Mouse (Mus musculus) brain, embryonic 18.5 days (tissue): ENCODE measurements around the gene Rint1.

ENCODE experiments used
- DNase-seq: peaks from one replicate; pipeline ENCODE4 v3.0.0-alpha.2; 2012; ENCODE audit warnings: low read depth, low spot score

Gene Rint1

DNA sequence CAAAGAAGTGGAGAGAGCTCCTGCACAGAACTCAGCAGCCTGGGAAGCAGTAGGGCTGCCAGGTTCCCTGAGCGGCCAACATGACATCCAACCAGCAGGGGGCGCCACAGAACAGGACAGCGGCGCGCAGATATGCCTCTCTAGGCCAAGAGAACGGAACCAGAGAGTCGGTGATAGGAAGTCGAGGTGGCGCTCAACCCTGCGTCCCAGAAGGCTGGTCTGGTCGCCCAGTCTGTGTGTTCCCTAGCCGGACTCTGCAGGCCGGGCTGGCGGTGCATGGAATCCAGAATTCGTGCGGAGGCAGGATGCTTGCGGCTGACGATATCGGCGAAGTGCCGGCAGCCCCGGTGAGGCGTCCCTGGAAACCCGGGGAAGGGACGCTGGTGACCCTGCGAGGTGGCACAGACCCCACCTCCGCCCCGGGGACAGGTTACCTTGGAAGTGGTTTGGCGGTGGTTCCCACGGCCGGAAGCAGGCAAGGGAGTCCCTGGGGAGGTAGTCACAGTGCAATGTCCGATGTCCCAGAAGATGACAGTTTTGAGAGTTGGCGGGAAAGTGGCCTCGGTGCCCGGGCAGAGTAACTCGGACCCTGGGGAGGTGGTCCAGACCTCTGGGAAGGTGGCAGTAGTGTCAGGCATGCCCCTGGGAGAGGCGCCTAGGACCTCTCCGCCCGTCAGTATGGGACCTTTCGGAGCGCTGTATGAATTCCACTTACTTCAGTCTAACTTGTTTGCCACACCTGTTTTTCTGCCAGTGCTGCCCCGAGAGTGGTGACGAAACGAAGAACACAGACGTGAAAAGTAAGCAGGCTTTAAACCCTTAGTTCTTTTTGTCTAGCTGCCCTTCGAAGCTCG is at the start of gene Rint1:
Gene Rint1 (plus strand): TSS at position 176 of the 854 bp plus-strand sequence.
- peak; percentile 73 for DNase-seq

DNA sequence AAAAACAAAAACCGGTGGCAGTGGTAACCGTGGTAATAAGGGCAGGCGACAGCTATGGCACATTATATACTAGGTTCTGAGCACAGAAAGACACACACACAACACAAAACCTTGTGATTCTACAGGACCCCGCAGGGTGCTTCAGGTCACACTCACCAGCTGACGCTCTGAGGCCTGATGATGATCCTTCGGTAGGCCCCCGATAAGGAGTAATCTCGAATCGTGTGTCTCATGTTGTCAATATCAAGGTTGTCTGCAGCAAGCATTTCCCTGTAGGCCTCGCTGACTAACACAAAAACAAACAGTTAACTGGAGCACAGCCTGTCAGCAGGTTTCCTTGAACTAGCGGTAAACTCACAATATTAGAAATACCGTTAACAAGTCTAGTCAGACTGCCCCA is 44.2 kb upstream of the Rint1 start:
- no peak for DNase-seq

DNA sequence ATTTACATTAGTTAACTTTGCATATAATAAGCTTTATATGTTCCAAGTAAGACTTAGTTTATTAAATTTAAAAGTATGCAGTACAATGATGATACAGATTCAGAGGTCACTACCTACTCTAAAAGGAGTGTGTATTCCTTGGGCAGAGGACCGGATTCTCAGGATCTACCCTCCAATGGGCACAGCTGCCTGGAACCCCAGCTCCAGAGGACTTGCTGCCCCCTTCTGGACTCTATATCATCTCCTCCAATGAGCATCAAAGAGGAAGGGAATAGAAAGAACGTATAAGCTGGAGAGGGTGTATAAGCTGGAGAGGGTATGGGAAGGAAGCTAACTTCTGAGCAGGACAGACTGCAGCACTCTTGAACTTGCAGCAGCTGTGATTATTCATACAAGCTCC is 37.6 kb upstream of the Rint1 start:
- no peak for DNase-seq

DNA sequence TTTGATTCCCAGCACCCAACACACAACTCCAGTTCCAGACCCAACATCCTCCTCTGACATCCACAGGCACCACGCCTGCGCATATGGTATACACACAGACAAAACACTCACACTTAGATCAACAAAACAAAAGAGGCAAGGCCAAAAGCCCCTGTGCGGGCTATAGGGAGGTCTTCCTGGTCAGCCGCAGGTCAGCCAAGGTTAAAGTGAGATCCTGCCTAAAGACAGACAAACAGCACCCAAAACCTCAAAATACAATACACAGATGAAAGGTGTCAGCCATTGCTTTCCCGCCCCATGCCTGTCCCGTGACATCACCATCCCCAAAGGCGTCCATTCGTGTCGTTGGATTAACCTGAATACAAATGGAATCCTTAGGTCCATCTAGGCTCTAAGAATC is 31.9 kb upstream of the Rint1 start:
- no peak for DNase-seq

DNA sequence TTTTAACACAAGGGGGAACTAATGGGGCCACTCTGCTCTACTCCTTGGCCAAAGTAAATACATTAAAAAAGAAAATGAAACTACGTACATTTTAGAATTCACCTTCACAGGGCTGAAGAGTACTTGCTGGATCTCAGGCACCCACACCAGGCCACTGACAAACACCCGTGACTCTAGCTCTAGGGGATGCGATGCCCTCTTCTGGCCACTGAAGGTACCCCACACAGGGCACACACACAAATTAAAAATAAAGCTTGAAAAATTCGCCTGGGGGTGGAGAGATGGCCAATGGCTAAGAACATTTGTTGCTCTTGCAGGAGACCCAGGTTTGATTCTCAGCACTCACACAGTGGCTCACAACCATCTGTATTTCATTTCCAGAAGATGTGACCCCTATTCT is 31.1 kb upstream of the Rint1 start:
- no peak for DNase-seq

DNA sequence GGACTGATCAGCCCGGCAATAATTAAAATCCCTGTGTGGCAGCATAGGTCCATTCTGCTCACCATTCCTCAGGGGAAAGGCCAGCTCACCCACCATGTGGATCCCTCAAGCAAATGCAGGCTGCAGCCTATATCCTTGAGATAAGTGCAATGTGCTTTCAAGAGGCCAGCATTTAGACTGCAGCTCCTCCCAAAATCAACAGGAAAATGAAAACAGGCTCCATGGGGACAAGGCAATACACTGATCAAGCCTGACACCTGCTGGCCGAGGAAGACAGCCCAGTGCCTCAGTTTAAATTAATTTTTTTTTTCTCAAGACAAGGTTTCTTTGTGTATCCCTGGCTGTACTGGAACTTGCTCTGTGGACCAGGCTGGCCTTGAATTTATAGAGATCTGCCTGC is 28.9 kb upstream of the Rint1 start:
- DNase-seq = no peak

DNA sequence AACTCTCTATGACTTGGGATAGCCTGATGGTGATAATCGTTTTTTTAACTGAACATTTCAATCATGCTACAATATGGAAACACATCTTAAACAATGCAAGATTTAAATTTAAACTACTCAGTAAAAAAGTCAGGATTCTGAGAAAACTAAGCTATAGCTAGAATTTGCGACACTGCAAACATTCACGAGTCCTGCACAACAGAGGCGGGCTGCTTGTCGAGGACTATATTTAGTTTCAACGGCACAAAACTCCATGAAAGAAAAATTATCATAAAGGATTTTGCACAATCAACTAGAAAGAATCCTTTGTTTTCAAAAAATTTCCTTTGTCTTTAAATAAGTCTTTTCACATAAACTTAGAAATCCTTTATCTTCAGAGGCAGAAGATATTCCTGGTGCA is 25.0 kb upstream of the Rint1 start:
- DNase-seq = no peak

DNA sequence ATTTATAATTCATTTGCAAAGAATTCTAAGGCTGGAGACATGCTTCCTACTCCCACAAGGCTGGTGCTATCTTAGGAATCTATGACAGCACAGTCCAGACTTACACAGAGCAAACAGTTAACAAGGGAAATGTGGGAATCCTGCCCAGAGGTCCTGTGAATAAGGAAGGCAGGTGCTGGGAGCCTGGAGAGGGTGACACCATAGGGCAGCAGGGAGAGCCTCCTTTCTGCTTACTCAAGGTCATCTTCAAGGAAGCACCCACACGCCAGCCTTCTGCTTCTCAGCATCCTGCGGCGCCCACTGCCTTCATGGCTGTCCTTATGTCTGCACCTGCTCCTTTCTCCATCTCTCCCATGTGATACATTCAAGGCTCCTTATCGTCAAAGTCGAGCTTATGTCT is 23.0 kb upstream of the Rint1 start:
- no peak for DNase-seq

DNA sequence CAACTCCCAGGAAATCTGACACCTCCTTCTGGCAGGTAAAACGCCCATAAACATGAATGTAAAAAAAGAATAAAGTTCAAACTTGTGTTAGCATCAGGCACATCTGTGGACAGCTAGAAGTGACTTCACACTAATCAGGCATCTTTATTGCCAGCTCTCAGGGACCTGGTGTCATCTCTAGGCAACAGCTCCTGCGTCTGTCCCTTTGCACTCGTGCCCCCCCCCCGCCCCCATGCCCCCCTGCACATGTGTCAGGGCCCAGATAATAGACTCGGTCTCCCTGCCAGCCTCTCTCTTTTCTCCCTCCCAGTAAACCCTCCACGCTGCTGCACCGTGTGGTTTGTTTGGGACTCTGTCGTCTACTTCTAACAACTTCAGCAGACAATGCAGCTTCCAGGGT is 16.4 kb upstream of the Rint1 start:
- no peak for DNase-seq

DNA sequence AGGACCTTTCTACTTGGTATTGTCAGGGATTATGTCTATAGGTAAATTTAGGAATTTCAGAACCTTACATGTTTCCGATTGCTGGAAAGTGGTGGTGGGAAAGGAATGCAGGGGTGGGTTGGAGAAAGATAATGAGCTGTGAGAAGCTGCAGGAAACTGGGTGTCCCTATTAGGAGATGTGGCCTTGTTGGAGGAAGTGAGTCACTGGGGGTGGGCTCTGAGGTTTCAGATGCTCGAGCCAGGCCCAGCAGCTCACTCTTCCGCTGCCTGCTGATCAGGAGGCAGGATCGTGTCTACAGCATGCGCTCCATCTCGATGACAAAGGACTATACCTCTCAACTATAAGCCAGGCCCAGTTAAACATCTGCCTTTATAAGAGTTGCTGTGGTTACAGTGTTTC is 13.3 kb upstream of the Rint1 start:
- no peak for DNase-seq

DNA sequence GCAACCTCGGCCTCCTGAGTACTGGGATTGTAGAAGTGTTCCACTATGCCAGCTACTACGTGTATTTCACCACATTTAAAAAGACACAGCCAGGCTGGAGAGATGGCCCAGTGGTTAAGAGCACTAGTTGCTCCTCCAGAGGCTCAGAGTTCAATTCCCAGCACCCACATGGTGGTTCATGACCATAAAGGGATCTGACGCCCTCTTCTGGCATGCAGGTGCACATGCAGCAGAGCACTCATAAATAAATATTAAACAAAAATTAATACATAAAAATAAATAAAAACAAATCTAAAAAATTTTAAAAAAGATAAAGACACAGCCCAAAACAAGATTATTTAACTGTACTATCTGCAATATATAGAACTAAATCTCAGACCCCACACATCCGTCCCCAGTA is 7.0 kb upstream of the Rint1 start:
- DNase-seq = no peak

DNA sequence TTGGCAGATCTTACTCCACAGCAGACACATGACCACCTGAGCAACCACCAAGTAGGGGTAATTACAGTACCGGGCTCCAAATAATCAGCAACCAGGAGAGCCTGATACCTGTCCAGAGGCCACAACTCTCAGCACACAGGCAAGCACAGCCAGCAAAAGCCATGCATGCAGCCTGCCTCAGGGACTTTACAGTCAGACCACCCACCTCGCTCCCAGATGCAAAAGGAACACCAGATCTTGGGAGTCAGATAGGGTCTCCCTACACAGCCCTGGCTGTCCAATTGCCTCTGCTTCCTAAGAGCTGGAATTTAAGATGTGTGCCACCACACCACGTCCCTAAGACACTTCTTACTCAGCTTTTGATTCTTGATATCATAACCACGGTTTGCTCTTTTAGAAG is 6.3 kb upstream of the Rint1 start:
- DNase-seq = no peak

DNA sequence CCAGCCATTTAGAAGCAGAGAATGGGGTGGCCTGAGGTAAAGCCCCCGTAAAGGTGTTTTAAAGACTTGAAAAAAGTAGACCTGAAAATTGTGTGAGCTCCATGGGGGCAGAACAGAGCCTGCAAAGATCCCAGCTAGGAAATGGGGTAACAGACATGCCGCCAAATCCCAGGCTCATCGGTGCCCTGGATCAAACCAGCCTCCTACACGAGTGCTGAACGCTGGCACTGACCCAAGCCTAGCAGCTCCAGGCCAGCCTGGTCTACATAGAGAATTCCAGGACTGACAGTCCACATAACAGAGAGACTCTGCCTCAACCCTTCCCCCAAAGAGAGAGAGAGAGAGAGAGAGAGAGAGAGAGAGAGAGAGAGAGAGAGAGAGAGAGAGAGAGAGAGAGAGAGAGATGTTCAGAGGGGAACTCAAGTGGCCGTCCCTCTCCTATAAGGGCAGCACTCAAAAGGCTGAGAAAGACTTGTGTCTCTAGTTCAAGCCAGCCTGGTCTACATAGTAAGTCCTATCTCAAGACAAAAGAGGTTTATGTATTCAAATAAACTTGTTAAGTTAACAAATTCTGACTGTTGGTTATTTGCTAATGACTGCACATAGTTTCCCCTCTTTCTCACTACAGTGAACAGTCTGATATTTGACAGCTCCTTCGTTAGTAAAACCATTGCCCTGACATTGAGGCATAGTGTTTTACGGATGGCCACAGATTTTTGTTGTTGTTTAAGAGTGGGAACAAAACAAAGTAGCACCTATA is 5.3 kb upstream of the Rint1 start:
- no peak for DNase-seq

DNA sequence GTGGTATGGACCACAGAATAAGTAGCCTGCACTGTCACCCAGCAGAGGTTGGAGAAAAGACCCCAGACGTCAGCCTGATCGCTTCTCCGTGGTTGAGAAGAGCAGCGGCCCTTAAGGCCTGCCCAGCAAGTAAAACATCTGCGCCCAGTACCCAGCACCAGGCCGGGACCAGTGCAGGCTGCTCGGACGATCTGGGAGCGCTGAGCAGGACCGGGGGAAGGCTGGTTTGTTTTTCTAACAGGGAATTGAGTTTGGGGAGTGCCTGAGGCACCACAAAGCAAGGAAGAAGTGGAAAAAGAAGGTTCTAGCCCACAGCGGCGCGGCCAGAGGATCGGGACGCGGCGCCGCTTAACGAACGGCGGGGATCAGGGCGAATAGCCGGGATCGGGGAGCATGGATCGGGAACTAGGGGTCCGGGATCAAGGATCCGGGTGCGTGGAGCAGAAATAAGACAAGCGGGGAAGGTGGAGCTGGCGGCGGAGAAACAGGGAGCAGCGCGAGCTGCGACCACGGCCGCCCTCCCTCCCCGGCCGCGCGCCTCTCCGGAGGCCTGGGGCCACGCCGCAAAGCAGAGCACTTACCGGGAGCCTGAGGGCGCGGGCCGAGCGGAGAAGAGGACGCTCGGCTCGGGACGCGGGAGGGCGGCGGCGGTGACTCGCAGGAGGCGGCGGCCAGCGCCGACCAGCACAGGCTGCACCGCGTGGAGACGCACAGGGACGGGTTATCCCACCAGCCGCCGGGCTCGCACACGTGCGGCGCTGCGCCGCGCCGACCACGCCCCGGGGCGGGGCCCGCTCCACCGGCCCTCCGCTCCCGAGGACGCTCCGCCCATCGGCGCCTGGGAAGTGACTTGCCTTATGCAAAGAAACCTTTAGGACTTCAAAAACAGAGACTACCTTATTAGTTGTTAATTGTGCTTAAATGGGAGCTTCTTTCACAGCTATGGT is 4.3 kb upstream of the Rint1 start, which contains the start of gene Pus7:
Gene Pus7 (minus strand): TSS at position 781 of the 947 bp plus-strand sequence.
- peak; percentile 57 for DNase-seq

DNA sequence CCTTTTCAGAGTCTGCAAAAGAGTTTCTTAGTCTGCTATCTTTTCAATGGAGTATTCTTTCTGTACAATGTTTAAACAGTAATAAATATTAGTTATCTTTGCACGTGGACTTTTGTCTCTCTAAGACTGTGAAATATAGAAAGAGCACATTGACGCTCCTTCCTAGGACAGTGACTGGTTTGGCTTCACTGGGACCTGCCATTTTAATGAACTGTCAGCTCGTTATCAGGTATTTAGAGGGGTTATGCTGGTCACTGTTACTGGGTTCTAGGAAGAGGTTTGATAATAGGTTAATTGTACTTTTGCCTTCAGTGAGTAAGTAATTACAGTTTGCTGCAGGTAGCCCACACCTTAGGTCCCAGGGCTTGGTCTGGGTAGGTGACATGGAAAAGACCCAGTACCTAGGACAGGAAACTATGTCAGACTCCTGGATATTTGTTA is 899 bp downstream of the Rint1 start:
- no peak for DNase-seq

DNA sequence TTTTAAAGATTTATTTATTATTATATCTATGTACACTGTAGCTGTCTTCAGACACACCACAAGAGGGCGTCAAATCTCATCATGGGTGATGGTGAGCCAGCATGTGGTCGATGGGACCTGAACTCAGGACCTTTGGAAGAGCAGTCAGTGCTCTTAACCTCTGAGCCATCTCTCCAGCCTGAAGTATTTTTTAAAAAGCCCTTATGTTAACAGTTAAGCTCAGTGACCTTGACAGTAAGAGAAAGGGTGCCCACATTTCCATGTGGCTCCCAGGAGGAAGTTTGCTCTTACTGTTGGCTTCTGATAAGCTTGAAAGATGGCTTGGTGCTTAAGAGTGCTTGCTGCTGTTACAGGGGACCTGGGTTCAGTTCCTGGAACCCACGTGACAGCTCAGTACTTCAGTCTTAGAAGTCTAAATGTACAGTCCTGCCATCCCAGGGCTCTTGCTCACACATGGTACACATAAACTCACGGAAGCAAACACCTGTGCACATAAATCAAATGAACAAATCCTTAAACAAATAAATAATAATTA is 1.6 kb downstream of the Rint1 start:
- no peak for DNase-seq

DNA sequence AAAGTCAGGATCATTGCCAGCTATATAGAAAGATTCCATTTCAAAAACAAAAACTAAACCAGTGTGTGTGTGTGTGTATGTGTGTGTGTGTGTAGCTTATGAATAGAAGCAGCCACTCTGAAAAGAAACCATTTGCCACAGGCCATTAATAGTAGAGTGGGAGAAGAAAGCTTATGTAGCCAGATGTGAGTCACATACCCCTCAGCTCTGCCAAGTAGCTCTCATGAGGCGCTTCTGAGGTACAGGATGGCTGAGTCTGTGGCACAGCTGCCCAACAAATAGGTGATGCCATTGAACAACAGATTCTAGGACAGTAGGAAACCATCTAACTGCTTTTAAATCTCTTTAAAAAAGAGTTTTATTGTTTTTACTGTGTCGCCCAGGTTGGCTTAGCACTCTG is 5.2 kb downstream of the Rint1 start:
- no peak for DNase-seq

DNA sequence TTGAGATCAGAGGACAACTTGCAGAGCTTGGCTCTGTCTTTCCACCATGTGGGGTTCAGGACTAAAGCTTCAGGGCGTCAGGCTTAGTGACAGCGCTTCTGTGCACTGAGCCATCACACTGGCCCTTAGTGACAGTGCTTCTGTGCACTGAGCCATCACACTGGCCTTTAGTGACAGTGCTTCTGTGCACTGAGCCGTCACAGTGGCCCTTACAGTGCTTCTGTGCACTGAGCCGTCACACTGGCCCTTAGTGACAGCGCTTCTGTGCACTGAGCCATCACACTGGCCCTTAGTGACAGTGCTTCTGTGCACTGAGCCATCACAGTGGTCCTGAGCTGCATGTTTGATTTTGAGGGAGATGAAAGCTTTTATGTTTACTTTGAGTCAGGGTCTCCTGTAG is 27.3 kb downstream of the Rint1 start:
- no peak for DNase-seq

DNA sequence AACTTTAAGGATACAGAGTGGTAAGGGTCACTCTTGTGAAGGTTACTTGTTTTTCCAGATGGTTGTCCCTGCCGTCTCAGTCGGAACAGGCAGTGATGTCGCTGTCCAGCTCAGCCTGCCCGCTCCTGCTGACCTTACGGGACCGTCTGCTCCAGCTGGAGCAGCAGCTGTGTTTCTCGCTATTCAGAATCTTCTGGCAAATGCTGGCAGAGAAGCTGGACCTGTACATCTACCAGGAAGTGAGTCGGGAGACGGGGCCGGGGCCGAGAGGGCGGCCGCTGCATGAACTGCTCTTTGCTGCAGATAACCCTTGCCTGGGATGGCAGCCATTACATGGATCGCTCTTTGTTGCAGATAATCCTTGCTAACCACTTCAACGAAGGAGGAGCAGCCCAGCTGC is 29.2 kb downstream of the Rint1 start:
- DNase-seq = no peak

DNA sequence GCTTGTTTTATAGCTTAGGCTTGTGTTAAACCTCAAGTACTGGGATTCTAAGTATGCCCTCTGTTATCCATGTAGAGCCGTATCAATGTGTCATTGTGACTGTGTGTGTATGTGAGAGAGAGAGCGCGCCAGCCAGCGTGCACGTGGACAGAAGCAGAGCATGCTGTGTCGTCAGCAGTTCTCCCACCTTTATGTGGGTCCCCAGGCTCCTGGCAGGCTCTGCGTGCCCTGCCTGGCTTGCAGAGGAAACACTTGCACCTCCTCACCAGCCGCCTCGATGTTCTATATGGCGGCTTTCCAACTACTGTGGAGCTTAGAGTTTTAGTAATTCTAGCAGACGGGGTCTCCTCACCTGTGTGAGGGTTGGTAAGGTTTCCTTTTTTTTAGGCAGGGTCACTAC is 34.8 kb downstream of the Rint1 start:
- DNase-seq = no peak

DNA sequence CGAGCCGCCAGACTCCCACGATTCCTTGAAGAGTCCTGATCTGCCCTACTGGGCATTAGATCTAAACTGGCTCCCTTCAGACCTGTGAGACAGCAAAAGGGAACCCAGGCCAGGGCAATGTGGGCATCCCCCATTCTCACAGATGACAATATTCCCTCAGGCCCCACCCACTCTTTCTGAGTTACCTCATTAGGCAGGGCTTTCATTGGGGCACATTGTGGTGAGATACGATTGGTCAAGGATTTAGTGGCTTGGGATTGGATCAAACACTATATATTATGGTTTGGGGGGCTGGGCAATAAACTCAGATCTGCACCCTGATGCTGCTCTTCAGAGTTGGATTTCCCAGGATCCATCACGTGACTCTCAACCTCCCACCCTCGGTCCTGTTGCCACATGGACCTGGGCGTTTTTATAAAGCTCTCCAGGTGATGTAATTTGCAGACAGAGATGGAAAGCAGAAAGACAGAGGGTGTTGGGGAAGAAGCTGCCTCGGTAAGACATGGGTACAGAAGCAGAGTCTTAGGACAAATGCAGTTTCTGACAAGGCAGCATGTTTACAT is 36.7 kb downstream of the Rint1 start:
- no peak for DNase-seq
